Mouse (Mus musculus) forebrain, embryonic 14.5 days (tissue): ENCODE results near the gene Tbcc. TPM values are rescaled to one million over a fixed set of nuclear protein-coding genes. Genes with fewer than 3 reads are reported as not detected.

Experiments used
- ATAC-seq: fragments of 200-750 bp; cut with Nextera tagmentation; 2 replicates; pipeline ENCODE4 v1.8.0; 2017; ENCODE audit warnings: mild to moderate bottlenecking, moderate library complexity
- DNase-seq: peaks from one replicate; pipeline ENCODE4 v3.0.0-alpha.2; 2015; ENCODE audit warnings: low spot score
- H3K27ac ChIP-seq: fragments of 300-500 bp; sonication (generic); 2 replicates; pipeline ENCODE4 v1.5.1; 2014; ENCODE audit warnings: low read depth, mild to moderate bottlenecking, control low read depth, low read length, moderate library complexity
- H3K27me3 ChIP-seq: fragments of 300-500 bp; sonication (generic); replicated peaks from 2 replicates; pipeline ENCODE4 v1.6.1; 2014; ENCODE audit warnings: low read length, control low read depth, mixed read lengths; ENCODE audit not compliant: control insufficient read depth, insufficient read depth
- H3K36me3 ChIP-seq: fragments of 300-500 bp; sonication (generic); 2 replicates; pipeline ENCODE4 v1.6.1; 2014; ENCODE audit warnings: low read length, control low read depth; ENCODE audit not compliant: control insufficient read depth, insufficient read depth
- H3K4me1 ChIP-seq: fragments of 300-500 bp; sonication (generic); 2 replicates; pipeline ENCODE4 v1.6.1; 2014; ENCODE audit warnings: antibody characterized with exemption, low read length, control low read depth; ENCODE audit not compliant: control insufficient read depth, insufficient read depth
- H3K4me2 ChIP-seq: fragments of 300-500 bp; sonication (generic); 2 replicates; pipeline ENCODE4 v1.6.1; 2014; ENCODE audit warnings: mild to moderate bottlenecking, control low read depth, low read length
- H3K4me3 ChIP-seq: fragments of 300-500 bp; sonication (generic); 2 replicates; pipeline ENCODE4 v1.5.1; 2014; ENCODE audit warnings: low read depth, low read length, control low read depth
- H3K9ac ChIP-seq: fragments of 300-500 bp; sonication (generic); 2 replicates; pipeline ENCODE4 v1.6.1; 2014; ENCODE audit warnings: mild to moderate bottlenecking, low read length, control low read depth, moderate library complexity
- H3K9me3 ChIP-seq: fragments of 300-500 bp; sonication (generic); replicated peaks from 2 replicates; pipeline ENCODE4 v1.6.1; 2016; ENCODE audit warnings: low read length, control low read depth, mixed read lengths; ENCODE audit not compliant: control insufficient read depth
- WGBS: fragments of 180-500 bp; shearing (Covaris S2); extraction: QIAGEN DNeasy Blood & Tissue Kit; methylation state at CpG from one replicate; pipeline ENCODE4 v1.1.7; 2014; 5-methylcytosine and 5-hydroxymethylcytosine counted together
- polyA plus RNA-seq: library from polyadenylated mRNA; unstranded; fragments of >200 nt; fragmentation: Nextera tagmentation; extraction: Ambion mirVana; gene quantifications from 2 replicates; pipeline ENCODE4 v1.2.1, GENCODE M21; 2014

The Tbcc gene
- polyA plus RNA-seq, 1 experiment from 2014 or later: 66.4 TPM

GRCm38 (mm10) chr17:46858749-46859444 is 31.6 kb upstream of the Tbcc start:
- WGBS: 17% methylated on average over 9 of the region's 9 CpGs
- peak overlapping the region; percentile 100 for H3K9ac ChIP-seq
- H3K27ac ChIP-seq: peak overlapping the region; percentile 100
- ATAC-seq (no peak), DNase-seq (peak; percentile 50)
- peak overlapping the region; percentile 69 for H3K4me2 ChIP-seq
- H3K27me3 ChIP-seq: no peaks in the 10 kb centered on the region
- H3K36me3 ChIP-seq: no peaks in the 10 kb centered on the region; the same call in 1 of the 2 replicates
- peaks cover 26% of the 10 kb centered on the region for H3K4me1 ChIP-seq
- H3K4me3 ChIP-seq: peak overlapping the region; percentile 98
- no peaks in the 10 kb centered on the region for H3K9me3 ChIP-seq

DNA sequence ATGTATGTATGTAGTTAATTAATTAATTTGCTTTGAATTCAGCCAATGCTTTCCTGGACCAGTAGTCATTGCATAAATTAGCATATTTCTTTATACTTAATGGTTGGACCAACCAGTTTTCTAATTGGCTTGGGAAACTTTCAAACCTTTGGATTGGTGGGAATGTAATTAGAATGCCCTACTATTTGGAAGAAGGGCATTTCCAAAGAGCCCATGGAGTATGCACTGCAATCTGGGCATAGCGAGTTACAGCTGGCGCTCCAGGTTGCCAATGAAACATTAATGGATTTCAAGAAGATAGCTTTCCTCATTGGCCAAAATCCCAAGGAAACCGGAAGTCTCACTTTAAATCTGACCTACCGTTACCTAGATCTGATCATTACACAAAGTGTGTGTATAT is 30.4 kb upstream of the Tbcc start:
- no peaks in the 10 kb centered on the region for H3K27me3 ChIP-seq
- H3K9me3 ChIP-seq: no peaks in the 10 kb centered on the region
- no peaks in the 10 kb centered on the region for H3K36me3 ChIP-seq
- H3K4me1 ChIP-seq: peaks cover 20% of the 10 kb centered on the region; the same call in 1 of the 2 replicates
- H3K27ac ChIP-seq: peak overlapping the region; percentile 22; the same call in 1 of the 2 replicates
- H3K4me2 ChIP-seq: no peak overlapping the region
- DNase-seq: peak; percentile 92
- H3K9ac ChIP-seq: no peak overlapping the region
- peak; percentile 35 for ATAC-seq
- 15% methylated on average over 4 of the region's 4 CpGs for WGBS
- H3K4me3 ChIP-seq: no peak overlapping the region

- Histone ChIP-seq H3K27me3 (no peaks in the 10 kb centered on the region), H3K4me3 (no peak overlapping the region), H3K9me3 (no peaks in the 10 kb centered on the region), H3K4me1 (peaks cover 9% of the 10 kb centered on the region; the same call in 1 of the 2 replicates), H3K9ac (no peak overlapping the region), H3K27ac (no peak overlapping the region), H3K36me3 (no peaks in the 10 kb centered on the region), H3K4me2 (no peak overlapping the region)
- DNase-seq: no peak
- ATAC-seq: no peak
- WGBS: 84% methylated on average over 7 of the region's 7 CpGs
Observed at GRCm38 (mm10) chr17:46864566-46865195, 25.8 kb upstream of the Tbcc start.

GRCm38 (mm10) chr17:46866836-46867235 is 23.6 kb upstream of the Tbcc start:
- H3K4me2 ChIP-seq: no peak overlapping the region

GRCm38 (mm10) chr17:46870204-46870798 is 20.2 kb upstream of the Tbcc start:
- no peaks in the 10 kb centered on the region for H3K9me3 ChIP-seq
- H3K4me1 ChIP-seq: no peaks in the 10 kb centered on the region
- no peak for DNase-seq
- no peak overlapping the region for H3K9ac ChIP-seq
- H3K36me3 ChIP-seq: no peaks in the 10 kb centered on the region
- no peak for ATAC-seq
- no peak overlapping the region for H3K27ac ChIP-seq
- H3K4me2 ChIP-seq: no peak overlapping the region
- no peak overlapping the region for H3K4me3 ChIP-seq
- 91% methylated on average over 5 of the region's 5 CpGs for WGBS
- no peaks in the 10 kb centered on the region for H3K27me3 ChIP-seq

More at GRCm38 (mm10) chr17:46866836-46867235, 23.6 kb upstream of the Tbcc start:
- Histone ChIP-seq H3K4me3 (no peak overlapping the region), H3K9me3 (no peaks in the 10 kb centered on the region), H3K4me1 (no peaks in the 10 kb centered on the region), H3K36me3 (no peaks in the 10 kb centered on the region), H3K27me3 (no peaks in the 10 kb centered on the region), H3K9ac (no peak overlapping the region), H3K27ac (no peak overlapping the region)
- ATAC-seq (no peak), DNase-seq (no peak)
- WGBS: 92% methylated on average over 12 of the region's 12 CpGs

GRCm38 (mm10) chr17:46870913-46871312 is 19.6 kb upstream of the Tbcc start:
- Histone ChIP-seq H3K27ac (no peak overlapping the region), H3K4me1 (no peaks in the 10 kb centered on the region), H3K27me3 (no peaks in the 10 kb centered on the region), H3K4me3 (no peak overlapping the region), H3K36me3 (no peaks in the 10 kb centered on the region), H3K9me3 (no peaks in the 10 kb centered on the region), H3K4me2 (no peak overlapping the region), H3K9ac (no peak overlapping the region)
- no peak for ATAC-seq
- 80% methylated on average over 1 of the region's 1 CpGs for WGBS
- DNase-seq: no peak

- no peak overlapping the region for H3K27ac ChIP-seq
- H3K4me1 ChIP-seq: no peaks in the 10 kb centered on the region
- no peak overlapping the region for H3K4me3 ChIP-seq
- H3K9ac ChIP-seq: no peak overlapping the region
- no peaks in the 10 kb centered on the region for H3K9me3 ChIP-seq
- H3K36me3 ChIP-seq: no peaks in the 10 kb centered on the region
- 84% methylated on average over 7 of the region's 7 CpGs for WGBS
- no peak for ATAC-seq
- DNase-seq: no peak
- no peak overlapping the region for H3K4me2 ChIP-seq
- H3K27me3 ChIP-seq: no peaks in the 10 kb centered on the region
Observed at GRCm38 (mm10) chr17:46872806-46873205, 17.7 kb upstream of the Tbcc start.

DNA sequence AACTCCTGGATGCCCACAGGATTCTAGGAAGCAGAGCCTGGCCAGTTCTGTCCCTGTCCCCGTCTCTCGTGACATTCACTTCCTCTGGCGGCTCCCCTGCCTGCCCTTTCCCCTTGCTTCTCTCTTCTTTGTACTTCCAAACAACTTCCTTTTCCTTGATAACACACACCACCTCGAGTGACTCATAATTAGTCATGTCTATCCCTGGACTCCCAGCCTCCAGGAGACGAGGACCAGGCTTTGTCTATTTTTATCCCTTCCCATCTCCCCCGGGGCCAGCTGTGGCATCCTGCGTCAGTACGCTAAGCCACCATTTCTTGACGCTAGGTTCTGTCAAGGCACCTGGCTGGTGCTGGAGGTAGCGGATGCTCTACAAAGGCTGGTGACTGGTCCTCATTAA is 16.4 kb upstream of the Tbcc start:
- DNase-seq (no peak), ATAC-seq (no peak)
- Histone ChIP-seq H3K9me3 (no peaks in the 10 kb centered on the region), H3K36me3 (no peaks in the 10 kb centered on the region), H3K4me2 (no peak overlapping the region), H3K4me1 (no peaks in the 10 kb centered on the region), H3K27ac (no peak overlapping the region), H3K27me3 (no peaks in the 10 kb centered on the region), H3K9ac (no peak overlapping the region), H3K4me3 (no peak overlapping the region)
- WGBS: 52% methylated on average over 10 of the region's 10 CpGs

- H3K36me3 ChIP-seq: no peaks in the 10 kb centered on the region
- H3K9me3 ChIP-seq: no peaks in the 10 kb centered on the region
- H3K9ac ChIP-seq: no peak overlapping the region
- ATAC-seq: no peak
- no peak overlapping the region for H3K4me3 ChIP-seq
- H3K4me1 ChIP-seq: no peaks in the 10 kb centered on the region
- H3K27ac ChIP-seq: no peak overlapping the region
- no peak for DNase-seq
- 72% methylated on average over 3 of the region's 3 CpGs for WGBS
- no peak overlapping the region for H3K4me2 ChIP-seq
- H3K27me3 ChIP-seq: no peaks in the 10 kb centered on the region
Observed at GRCm38 (mm10) chr17:46875626-46876025, 14.9 kb upstream of the Tbcc start.
